Mouse (Mus musculus): ENCODE data around the gene Stat2. TPM values are rescaled to one million over a fixed set of nuclear protein-coding genes. Genes with fewer than 3 reads are reported as not detected.
A peak's percentile ranks its signal among the peaks of the same experiment; 100 is the strongest.
"Not testable (repeated sequence)": the region's sequence is repeated elsewhere in the genome, so short reads cannot be mapped to it uniquely, and the experiment has no call there.

Stat2 gene
- polyA plus RNA-seq, 1 experiment from 2014 or later, result 11.8 TPM

- H3K36me3 ChIP-seq (ENCODE audit: control insufficient read depth, insufficient read depth), result peaks cover 37% of the 10 kb centered on the region
- H3K27me3 ChIP-seq (ENCODE audit: control insufficient read depth, insufficient read depth, low read length), result no peaks in the 10 kb centered on the region
- peak overlapping the region; percentile 78 for H3K27ac ChIP-seq (ENCODE audit: low read length)
- no peaks in the 10 kb centered on the region for H3K9me3 ChIP-seq (replicated peaks; ENCODE audit: control insufficient read depth, low read length)
- ATAC-seq (replicated peaks; ENCODE audit: extremely low read depth, insufficient read depth, low FRiP score), result peak; percentile 71
- peaks cover 5% of the 10 kb centered on the region; the same call in 1 of the 2 replicates for H3K4me1 ChIP-seq (ENCODE audit: control insufficient read depth, insufficient read depth, low read length)
- H3K4me2 ChIP-seq (ENCODE audit: low read depth, low read length), result peak overlapping the region; percentile 23
- 71% methylated on average over 17 of the region's 17 CpGs for WGBS
- no peak overlapping the region for H3K9ac ChIP-seq (ENCODE audit: low read length)
- H3K4me3 ChIP-seq (ENCODE audit: low read length), result peak overlapping the region; percentile 9; the same call in 1 of the 2 replicates
These were observed 23.2 kb upstream of the Stat2 start for GRCm38 (mm10) chr10:128247020-128247732.

GRCm38 (mm10) chr10:128250565-128250964, 19.8 kb upstream of the Stat2 start:
- no peaks in the 10 kb centered on the region for H3K27me3 ChIP-seq (ENCODE audit: control insufficient read depth, insufficient read depth, low read length)
- H3K27ac ChIP-seq (ENCODE audit: low read length), result no peak overlapping the region
- H3K36me3 ChIP-seq (ENCODE audit: control insufficient read depth, insufficient read depth), result peaks cover 36% of the 10 kb centered on the region
- no peaks in the 10 kb centered on the region for H3K4me1 ChIP-seq (ENCODE audit: control insufficient read depth, insufficient read depth, low read length)
- H3K9me3 ChIP-seq (replicated peaks; ENCODE audit: control insufficient read depth, low read length), result no peaks in the 10 kb centered on the region
- H3K9ac ChIP-seq (ENCODE audit: low read length), result no peak overlapping the region
- 91% methylated on average over 13 of the region's 13 CpGs for WGBS
- no peak overlapping the region for H3K4me2 ChIP-seq (ENCODE audit: low read depth, low read length)
- no peak for ATAC-seq (replicated peaks; ENCODE audit: extremely low read depth, insufficient read depth, low FRiP score)
- no peak overlapping the region for H3K4me3 ChIP-seq (ENCODE audit: low read length)

GRCm38 (mm10) chr10:128253677-128254255, 16.6 kb upstream of the Stat2 start, which contains the start of gene Apon:
Gene Apon, plus strand, starts transcription at chr10:128254096.
- peaks cover 32% of the 10 kb centered on the region for H3K36me3 ChIP-seq (ENCODE audit: control insufficient read depth, insufficient read depth)
- H3K9me3 ChIP-seq (replicated peaks; ENCODE audit: control insufficient read depth, low read length), result no peaks in the 10 kb centered on the region
- H3K9ac ChIP-seq (ENCODE audit: low read length), result no peak within 1 kb of the TSS
- H3K4me3 ChIP-seq (ENCODE audit: low read length), result no peak within 1 kb of the TSS
- H3K27ac ChIP-seq (ENCODE audit: low read length), result no peak within 1 kb of the TSS
- H3K4me1 ChIP-seq (ENCODE audit: control insufficient read depth, insufficient read depth, low read length), result no peaks in the 10 kb centered on the region
- 83% methylated on average over 4 of the region's 4 CpGs for WGBS
- no peak within 1 kb of the TSS for H3K4me2 ChIP-seq (ENCODE audit: low read depth, low read length)
- no peaks in the 10 kb centered on the region for H3K27me3 ChIP-seq (ENCODE audit: control insufficient read depth, insufficient read depth, low read length)
- no peak for ATAC-seq (replicated peaks; ENCODE audit: extremely low read depth, insufficient read depth, low FRiP score)

- Histone ChIP-seq H3K9me3 (replicated peaks; ENCODE audit: control insufficient read depth, low read length) (no peaks in the 10 kb centered on the region), H3K36me3 (ENCODE audit: control insufficient read depth, insufficient read depth) (peaks cover 17% of the 10 kb centered on the region; the same call in 1 of the 2 replicates), H3K27ac (ENCODE audit: low read length) (no peak overlapping the region), H3K4me2 (ENCODE audit: low read depth, low read length) (no peak overlapping the region), H3K4me1 (ENCODE audit: control insufficient read depth, insufficient read depth, low read length) (no peaks in the 10 kb centered on the region), H3K9ac (ENCODE audit: low read length) (no peak overlapping the region), H3K27me3 (ENCODE audit: control insufficient read depth, insufficient read depth, low read length) (no peaks in the 10 kb centered on the region), H3K4me3 (ENCODE audit: low read length) (no peak overlapping the region)
- 78% methylated on average over 8 of the region's 8 CpGs for WGBS
- no peak for ATAC-seq (replicated peaks; ENCODE audit: extremely low read depth, insufficient read depth, low FRiP score)
These were observed 14.4 kb upstream of the Stat2 start for GRCm38 (mm10) chr10:128255925-128256324.

GRCm38 (mm10) chr10:128256328-128256727, 14.0 kb upstream of the Stat2 start:
- Histone ChIP-seq H3K27ac (ENCODE audit: low read length) (no peak overlapping the region), H3K36me3 (ENCODE audit: control insufficient read depth, insufficient read depth) (peaks cover 15% of the 10 kb centered on the region; the same call in 1 of the 2 replicates), H3K4me2 (ENCODE audit: low read depth, low read length) (no peak overlapping the region), H3K4me3 (ENCODE audit: low read length) (no peak overlapping the region), H3K27me3 (ENCODE audit: control insufficient read depth, insufficient read depth, low read length) (no peaks in the 10 kb centered on the region), H3K9me3 (replicated peaks; ENCODE audit: control insufficient read depth, low read length) (no peaks in the 10 kb centered on the region), H3K9ac (ENCODE audit: low read length) (no peak overlapping the region), H3K4me1 (ENCODE audit: control insufficient read depth, insufficient read depth, low read length) (no peaks in the 10 kb centered on the region)
- ATAC-seq (replicated peaks; ENCODE audit: extremely low read depth, insufficient read depth, low FRiP score), result no peak
- 78% methylated on average over 8 of the region's 8 CpGs for WGBS

- H3K9me3 ChIP-seq (replicated peaks; ENCODE audit: control insufficient read depth, low read length), result no peaks in the 10 kb centered on the region
- H3K9ac ChIP-seq (ENCODE audit: low read length), result no peak overlapping the region
- no peaks in the 10 kb centered on the region for H3K4me1 ChIP-seq (ENCODE audit: control insufficient read depth, insufficient read depth, low read length)
- no peaks in the 10 kb centered on the region for H3K36me3 ChIP-seq (ENCODE audit: control insufficient read depth, insufficient read depth)
- no peak overlapping the region for H3K4me3 ChIP-seq (ENCODE audit: low read length)
- no peaks in the 10 kb centered on the region for H3K27me3 ChIP-seq (ENCODE audit: control insufficient read depth, insufficient read depth, low read length)
- no peak for ATAC-seq (replicated peaks; ENCODE audit: extremely low read depth, insufficient read depth, low FRiP score)
- H3K27ac ChIP-seq (ENCODE audit: low read length), result no peak overlapping the region
- WGBS, result 66% methylated on average over 4 of the region's 4 CpGs
- H3K4me2 ChIP-seq (ENCODE audit: low read depth, low read length), result no peak overlapping the region
These were observed 11.4 kb upstream of the Stat2 start for GRCm38 (mm10) chr10:128258953-128259352.

GRCm38 (mm10) chr10:128259946-128260345, 10.4 kb upstream of the Stat2 start:
- no peak overlapping the region for H3K4me3 ChIP-seq (ENCODE audit: low read length)
- H3K4me1 ChIP-seq (ENCODE audit: control insufficient read depth, insufficient read depth, low read length), result no peaks in the 10 kb centered on the region
- no peak overlapping the region for H3K27ac ChIP-seq (ENCODE audit: low read length)
- no peaks in the 10 kb centered on the region for H3K36me3 ChIP-seq (ENCODE audit: control insufficient read depth, insufficient read depth)
- no peaks in the 10 kb centered on the region for H3K9me3 ChIP-seq (replicated peaks; ENCODE audit: control insufficient read depth, low read length)
- no peak overlapping the region for H3K9ac ChIP-seq (ENCODE audit: low read length)
- WGBS, result 78% methylated on average over 5 of the region's 5 CpGs
- no peaks in the 10 kb centered on the region for H3K27me3 ChIP-seq (ENCODE audit: control insufficient read depth, insufficient read depth, low read length)
- H3K4me2 ChIP-seq (ENCODE audit: low read depth, low read length), result no peak overlapping the region
- no peak for ATAC-seq (replicated peaks; ENCODE audit: extremely low read depth, insufficient read depth, low FRiP score)

GRCm38 (mm10) chr10:128260376-128260775, 10.0 kb upstream of the Stat2 start:
- H3K9ac ChIP-seq (ENCODE audit: low read length); H3K27ac ChIP-seq (ENCODE audit: low read length); H3K4me3 ChIP-seq (ENCODE audit: low read length); H3K4me1 ChIP-seq (ENCODE audit: control insufficient read depth, insufficient read depth, low read length); H3K4me2 ChIP-seq (ENCODE audit: low read depth, low read length); ATAC-seq (replicated peaks; ENCODE audit: extremely low read depth, insufficient read depth, low FRiP score); H3K36me3 ChIP-seq (ENCODE audit: control insufficient read depth, insufficient read depth); H3K9me3 ChIP-seq (replicated peaks; ENCODE audit: control insufficient read depth, low read length); H3K27me3 ChIP-seq (ENCODE audit: control insufficient read depth, insufficient read depth, low read length): not testable (repeated sequence)
- 85% methylated on average over 7 of the region's 7 CpGs for WGBS

GRCm38 (mm10) chr10:128262300-128262699, 8.1 kb upstream of the Stat2 start:
- Histone ChIP-seq H3K4me2 (ENCODE audit: low read depth, low read length) (peak overlapping the region; percentile 36; the same call in 1 of the 2 replicates), H3K4me1 (ENCODE audit: control insufficient read depth, insufficient read depth, low read length) (no peaks in the 10 kb centered on the region), H3K27ac (ENCODE audit: low read length) (no peak overlapping the region), H3K9me3 (replicated peaks; ENCODE audit: control insufficient read depth, low read length) (no peaks in the 10 kb centered on the region), H3K27me3 (ENCODE audit: control insufficient read depth, insufficient read depth, low read length) (no peaks in the 10 kb centered on the region), H3K36me3 (ENCODE audit: control insufficient read depth, insufficient read depth) (no peaks in the 10 kb centered on the region), H3K9ac (ENCODE audit: low read length) (no peak overlapping the region), H3K4me3 (ENCODE audit: low read length) (peak overlapping the region; percentile 20; the same call in 1 of the 2 replicates)
- WGBS, result 56% methylated on average over 22 of the region's 22 CpGs
- no peak; the same call in 1 of the 2 replicates for ATAC-seq (replicated peaks; ENCODE audit: extremely low read depth, insufficient read depth, low FRiP score)
